Mouse (Mus musculus) kidney, postnatal 4 days (tissue): ENCODE data around the gene Itpr2.

Experiments
- DNase-seq, 2 experiments: peaks; one replicate each; pipeline ENCODE4 v3.0.0; 2021; ENCODE audit warnings: mixed read lengths in 2 of 2

Itpr2 gene

GRCm38 (mm10) chr6:146080546-146081512, 421.2 kb downstream of the Itpr2 start:
- no peak for DNase-seq

- DNase-seq = peak in 1 of 2 experiments; percentile 16
Observed at GRCm38 (mm10) chr6:146079734-146080443, 422.1 kb downstream of the Itpr2 start.

DNA sequence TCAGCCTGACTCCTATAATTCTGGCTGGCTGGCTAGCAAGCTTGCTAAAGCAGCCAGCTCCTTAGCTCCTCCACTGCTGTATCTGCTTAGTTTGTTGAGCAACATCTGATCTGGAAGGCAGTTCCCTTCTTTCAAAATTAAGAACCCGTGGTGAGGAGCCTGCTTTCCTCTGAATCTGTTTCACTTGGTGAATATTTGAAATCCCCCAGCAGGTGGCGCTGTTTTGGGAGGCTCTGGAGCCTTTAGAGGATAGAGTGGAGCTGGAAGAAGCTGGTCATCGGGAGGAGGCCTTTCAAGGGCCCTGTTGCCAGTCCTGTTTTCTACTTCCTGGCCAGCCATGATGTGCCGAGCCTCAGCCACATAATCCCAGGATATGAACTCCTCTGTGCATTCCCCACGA, 422.8 kb downstream of the Itpr2 start:
- DNase-seq = peak; percentile 82 to 85

GRCm38 (mm10) chr6:146078136-146078535, 423.9 kb downstream of the Itpr2 start:
- DNase-seq = peak in 1 of 2 experiments; percentile 14

GRCm38 (mm10) chr6:146077124-146077889, 424.7 kb downstream of the Itpr2 start:
- DNase-seq = peak; percentile 15 to 22

- no peak for DNase-seq
Observed at GRCm38 (mm10) chr6:146072842-146073241, 429.2 kb downstream of the Itpr2 start.

- no peak for DNase-seq
Observed at GRCm38 (mm10) chr6:146071883-146072282, 430.1 kb downstream of the Itpr2 start.
